Mouse (Mus musculus): ENCODE results near the gene Hist1h2ap.
"Not testable (repeated sequence)": the region's sequence is repeated elsewhere in the genome, so short reads cannot be mapped to it uniquely, and the experiment has no call there.

Hist1h2ap gene

DNA sequence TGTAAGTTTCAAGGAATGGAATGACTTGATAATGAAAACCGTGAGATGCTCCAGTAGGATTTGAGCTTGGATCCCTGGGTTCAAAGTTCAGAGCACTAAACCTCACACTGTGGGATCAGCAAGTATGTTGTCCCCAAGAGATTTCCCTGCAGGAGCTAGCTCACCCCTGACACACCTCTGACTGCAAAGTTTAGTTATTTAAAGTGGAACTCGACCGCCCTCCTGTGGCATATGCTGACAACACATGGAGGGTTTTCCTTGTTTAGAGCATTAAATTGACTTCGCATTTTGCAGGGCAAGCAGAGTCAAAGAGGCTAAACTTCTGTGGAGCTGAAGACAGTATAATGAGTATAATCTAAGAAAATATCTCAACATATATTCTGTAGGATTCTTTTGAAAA is 30.2 kb downstream of the Hist1h2ap start:
- DNase-seq, result not testable (repeated sequence)

DNA sequence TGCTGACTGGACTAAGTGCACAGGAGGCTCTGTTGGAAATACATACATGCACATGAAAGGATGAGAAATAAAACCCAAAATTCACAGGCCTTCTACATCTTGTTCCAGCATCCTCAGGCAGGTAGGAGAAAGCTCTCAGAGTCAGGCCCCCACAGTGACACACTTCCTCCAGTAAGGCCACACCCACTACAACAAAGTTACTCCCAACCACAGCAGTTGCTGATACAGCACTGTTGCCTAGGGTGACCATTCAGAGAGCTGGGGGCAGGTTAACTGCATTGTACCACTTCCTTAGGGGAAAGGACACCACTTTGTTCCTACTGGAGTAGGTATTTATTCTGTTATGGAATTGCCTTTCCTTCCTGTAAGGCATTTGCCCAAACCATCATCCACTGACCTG is 36.1 kb downstream of the Hist1h2ap start:
- not testable (repeated sequence) for DNase-seq

DNA sequence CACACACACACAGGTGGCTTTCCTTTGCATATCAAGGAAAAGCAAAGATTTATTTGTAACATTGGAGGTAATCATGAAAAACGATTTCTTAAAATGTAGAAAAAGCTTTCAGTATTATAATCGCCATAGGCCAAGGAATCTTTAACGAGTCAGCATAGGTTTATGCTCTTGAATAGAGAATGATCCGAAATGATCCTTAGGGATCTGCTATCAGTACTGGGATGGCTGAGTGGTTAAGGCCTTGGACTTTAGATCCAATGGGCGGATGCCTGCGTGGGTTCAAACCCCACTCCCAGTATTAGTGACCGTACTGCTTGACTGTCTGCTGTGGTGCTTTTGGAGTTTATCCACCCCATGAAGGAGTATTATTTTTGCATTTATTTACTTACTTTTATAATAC is 37.7 kb downstream of the Hist1h2ap start:
- no peak for DNase-seq

DNA sequence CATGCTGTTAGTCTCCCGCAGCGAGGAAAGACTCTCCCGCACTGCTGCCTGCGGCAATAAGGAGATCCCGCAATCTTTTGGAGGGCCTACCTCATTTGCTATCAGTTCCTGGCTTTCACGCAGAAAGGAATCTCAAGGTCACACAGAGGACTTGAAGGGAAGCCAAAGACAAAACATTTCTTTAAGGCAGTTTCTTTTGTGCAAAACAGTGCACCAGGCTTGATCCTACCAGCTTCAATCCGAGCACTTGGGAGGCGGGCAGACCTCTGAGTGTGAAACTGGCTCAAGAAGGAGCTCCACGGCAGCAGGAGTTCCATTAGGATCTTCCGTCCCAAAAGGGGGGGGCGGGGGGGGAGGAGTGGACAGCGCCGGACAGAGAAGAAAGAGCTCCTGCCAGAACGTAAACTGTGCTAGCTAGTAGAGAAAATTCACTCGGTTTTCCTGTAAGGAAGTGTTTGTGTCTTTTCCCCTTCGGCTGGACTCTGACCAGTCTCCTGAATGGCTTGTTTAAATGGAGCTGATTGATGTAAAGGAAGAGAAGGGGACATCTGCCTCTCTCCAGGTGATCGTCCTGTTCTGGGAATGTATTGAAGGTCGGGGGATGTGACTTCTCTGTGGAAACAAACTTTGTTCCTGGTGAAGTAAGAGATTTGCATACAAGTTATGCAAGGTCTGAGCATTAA is 42.6 kb downstream of the Hist1h2ap start:
- DNase-seq, result peak; percentile 6

DNA sequence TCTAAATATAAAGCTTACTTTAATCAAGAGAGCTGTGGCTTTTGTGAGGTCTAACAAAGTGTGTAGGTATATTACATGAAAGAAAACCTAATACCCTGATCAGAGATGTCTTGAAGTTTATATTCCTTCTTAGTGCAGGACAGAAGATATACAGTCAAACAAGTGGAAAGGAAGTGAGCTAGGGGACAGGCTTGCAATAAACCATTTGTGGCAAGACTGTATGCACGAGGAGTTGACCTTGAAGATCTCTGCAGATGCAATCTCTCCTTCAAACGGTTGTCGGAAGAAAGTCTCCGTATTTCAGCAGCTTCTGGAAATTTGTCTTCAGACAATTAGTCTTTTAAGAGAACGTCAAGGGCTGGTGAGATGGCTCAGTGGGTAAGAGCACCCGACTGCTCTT is 43.4 kb downstream of the Hist1h2ap start:
- DNase-seq, result no peak

DNA sequence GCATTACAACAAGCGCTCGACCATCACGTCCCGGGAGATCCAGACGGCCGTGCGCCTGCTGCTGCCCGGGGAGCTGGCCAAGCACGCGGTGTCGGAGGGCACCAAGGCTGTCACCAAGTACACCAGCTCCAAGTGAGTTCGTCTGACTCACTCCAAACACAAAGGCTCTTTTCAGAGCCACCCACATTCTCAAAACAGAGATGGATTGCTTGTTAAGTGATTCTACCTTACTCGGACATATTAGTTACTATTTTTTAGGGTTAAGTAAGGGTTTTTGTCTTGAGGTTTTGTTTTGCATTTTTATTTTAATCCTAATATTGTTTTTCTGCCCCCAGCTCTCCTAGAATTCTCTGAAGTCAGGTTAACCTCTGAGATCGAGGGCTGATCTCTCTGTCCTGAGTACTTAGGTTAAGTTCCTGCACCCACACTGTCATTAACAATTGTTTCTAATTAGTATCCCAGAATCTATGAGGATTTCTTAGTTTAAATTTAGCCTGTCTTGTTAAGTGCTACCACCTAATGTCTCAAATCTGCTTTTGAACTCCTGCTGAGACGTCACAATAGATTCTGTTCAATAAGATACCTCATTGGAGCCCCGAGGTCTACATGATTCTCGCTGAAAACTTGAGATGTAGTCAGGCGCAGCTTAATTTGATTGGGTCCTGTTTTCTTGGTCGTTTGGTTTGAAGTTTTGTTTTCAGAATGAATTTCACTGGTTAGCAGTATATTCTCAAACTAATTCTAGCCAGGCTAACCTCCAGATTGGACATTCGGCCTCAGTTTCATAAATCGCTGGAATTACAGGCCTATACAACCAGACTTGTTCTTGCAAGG is 45.3 kb downstream of the Hist1h2ap start:
- peak; percentile 17 for DNase-seq

DNA sequence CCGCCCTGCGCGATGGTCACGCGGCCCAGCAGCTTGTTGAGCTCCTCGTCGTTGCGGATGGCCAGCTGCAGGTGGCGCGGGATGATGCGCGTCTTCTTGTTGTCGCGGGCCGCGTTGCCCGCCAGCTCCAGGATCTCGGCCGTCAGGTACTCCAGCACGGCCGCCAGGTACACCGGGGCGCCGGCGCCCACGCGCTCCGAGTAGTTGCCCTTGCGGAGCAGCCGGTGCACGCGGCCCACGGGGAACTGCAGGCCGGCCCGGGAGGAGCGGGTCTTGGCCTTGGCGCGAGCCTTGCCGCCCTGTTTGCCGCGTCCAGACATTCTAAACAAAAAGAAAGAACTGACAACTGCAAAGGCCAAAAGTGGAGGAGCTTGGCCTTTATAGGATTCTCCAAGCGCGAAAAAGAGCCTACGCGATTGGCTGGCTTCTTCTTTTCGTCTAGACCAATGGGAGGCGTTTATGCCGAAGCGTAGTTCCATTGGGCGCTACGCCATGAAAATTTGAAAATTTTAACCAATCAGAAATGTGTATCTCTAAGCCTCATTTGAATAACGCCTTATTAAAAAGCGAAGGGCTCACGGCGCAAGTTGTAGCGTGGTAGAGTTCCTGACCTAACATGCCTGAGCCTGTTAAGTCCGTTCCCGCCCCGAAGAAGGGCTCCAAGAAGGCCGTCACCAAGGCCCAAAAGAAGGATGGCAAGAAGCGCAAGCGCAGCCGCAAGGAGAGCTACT is 46.2 kb downstream of the Hist1h2ap start, which contains the start of the genes Hist1h2an and Hist1h2bp:
Gene Hist1h2an, minus strand, starts transcription at position 320 of the 731 bp plus-strand sequence.
Gene Hist1h2bp, plus strand, starts transcription at position 563 of the 731 bp plus-strand sequence.
- DNase-seq, result peak; percentile 77

DNA sequence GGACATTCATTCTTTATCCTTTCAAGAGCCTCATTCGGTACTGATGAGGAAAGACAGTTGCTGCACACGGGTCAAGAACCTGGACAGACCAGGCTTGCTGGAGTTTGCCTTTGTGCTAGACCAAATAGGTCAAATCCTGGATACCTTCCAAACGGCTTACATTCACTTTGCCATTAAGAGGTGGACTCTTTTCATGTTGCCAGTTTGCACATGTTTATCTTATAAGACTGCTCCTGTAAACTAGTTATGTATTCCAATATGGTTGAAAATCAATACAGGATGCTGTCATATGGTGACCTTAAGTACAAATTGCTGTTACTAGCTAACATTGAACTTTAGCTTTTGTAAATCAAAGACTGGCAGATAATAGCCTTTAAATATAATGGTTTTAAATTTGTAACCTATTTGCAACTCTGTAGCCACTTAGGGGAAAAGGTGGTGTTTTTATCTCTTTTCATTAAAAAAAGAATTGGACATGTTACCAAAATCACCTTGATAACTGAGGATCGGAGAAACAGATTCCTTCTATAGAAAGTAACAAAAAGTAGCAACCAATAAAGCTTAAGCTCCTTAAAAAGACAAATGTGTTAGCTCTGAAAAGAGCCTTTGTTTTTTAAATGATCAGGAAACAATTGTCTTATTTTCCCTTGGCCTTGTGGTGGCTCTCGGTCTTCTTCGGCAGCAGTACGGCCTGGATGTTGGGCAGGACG is 47.0 kb downstream of the Hist1h2ap start:
- DNase-seq, result no peak

DNA sequence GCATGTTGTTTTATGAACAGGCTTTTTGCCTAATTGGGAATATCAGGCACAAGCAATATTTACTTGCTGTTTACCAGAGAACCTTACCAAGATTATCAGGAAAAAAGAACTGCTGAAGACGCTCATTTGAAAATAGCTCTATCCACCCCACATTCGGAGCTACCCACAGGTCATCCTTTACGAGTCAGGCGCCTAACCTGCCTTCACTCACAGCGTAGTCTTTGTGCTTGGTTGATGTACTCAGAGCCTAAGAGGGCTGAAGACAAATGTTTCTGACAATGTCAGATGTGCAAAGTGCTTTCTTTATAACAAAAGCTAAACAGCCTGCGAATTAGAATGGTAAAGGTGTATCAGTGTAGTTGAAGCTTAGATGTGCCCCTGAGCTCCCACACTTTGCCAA is 49.0 kb downstream of the Hist1h2ap start:
- DNase-seq, result no peak

DNA sequence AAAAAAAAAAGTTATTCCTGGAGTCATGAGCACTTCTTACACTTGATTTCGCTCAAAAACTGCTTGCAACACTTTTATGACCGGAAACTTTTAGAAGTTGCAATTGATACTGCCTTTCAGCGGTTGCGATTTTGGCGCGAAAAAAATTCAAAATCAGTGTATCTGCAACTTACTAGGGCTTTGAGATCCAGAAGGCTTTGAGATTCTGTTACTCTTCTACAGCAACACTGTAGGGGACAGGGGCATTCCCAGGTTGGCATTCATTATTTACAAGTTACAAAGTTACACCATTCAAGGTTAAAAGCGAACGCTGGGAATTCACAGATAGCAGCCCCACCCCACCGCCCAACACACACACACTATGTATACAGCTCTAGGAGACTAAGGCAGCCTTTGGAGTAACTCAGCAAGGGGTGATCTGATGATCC is 49.6 kb downstream of the Hist1h2ap start:
- peak; percentile 47 for DNase-seq

DNA sequence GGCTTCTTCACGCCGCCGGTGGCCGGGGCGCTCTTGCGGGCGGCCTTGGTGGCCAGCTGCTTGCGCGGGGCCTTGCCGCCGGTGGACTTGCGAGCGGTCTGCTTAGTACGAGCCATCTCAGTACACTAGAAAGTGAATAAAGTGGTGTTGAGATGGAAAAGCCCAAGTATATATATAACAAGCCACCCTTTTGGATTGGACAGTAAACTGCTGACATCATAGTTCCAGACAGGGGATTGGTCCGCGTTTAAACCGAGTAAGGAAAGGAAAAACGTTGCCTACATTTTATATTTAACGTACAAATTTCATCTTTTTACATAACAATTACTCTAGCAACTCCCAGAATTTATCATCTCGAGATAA is 50.1 kb downstream of the Hist1h2ap start, which contains the start of gene Hist1h3i:
Gene Hist1h3i, minus strand, starts transcription at position 116 of the 363 bp plus-strand sequence.
- peak; percentile 64 for DNase-seq
